Mouse (Mus musculus) left cerebral cortex, adult 11 months (tissue): ENCODE results near the gene Hk1.

Experiments used
- DNase-seq: peaks from one replicate; pipeline ENCODE4 v3.0.0; 2022; ENCODE audit warnings: low spot score

Gene Hk1

DNA sequence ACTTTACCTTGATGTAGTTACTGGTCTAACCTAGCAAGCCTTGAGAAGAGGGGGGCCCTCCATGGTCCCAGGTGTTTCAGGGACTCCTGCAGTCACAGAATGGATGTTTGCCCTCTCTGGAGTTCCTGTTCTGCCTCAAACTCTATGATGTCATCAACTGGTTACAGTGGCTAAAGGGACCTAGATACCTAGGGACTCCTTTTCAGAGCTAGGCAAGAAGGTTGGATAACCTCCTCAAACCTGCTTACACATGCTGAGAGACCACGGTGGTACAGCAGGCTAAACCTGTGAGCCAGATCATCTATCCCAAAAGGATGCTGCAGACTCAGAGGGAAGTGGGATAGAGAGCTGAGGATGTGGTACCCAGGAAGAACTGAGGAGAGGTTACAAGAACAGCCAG, at the start of gene Hk1:
TSS of gene Hk1 (minus strand) at position 101 of the 400 bp plus-strand sequence.
- DNase-seq: no peak

DNA sequence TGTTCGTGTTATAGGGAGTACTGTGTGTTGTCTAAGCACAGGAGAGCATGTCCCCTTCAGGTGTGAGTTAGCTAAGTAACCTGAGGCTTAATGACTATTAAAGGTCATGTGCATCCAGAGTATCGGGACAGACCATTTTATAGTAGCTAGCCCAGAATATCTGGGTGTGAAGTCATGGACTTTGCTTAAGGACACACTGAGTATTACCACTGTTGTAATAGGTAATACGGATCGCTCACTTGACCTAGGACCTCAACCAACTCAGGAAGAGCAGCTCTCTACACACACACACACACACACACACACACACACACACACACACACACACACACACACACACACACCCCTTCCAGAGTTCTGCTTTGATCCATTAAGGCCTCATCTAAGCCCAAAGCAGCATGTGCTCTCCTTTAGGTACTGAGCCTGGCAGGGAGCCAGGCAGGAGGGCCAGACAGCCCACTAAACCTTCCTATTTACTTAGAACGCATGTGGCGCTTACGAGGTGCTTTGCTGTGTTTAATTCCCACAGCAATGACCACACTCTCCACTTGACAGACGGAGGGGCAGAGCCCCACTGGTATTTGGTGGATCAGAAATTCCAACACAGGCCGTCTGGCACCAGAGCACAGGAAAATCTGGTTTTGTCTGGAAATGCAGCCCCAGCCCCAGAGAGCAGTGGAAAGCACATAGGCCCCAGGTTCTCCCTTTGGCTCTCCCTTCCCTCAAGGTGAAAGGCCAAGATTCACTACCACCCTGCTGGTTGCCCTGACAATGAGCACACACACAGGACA, 45.6 kb upstream of the Hk1 start:
- DNase-seq: no peak

DNA sequence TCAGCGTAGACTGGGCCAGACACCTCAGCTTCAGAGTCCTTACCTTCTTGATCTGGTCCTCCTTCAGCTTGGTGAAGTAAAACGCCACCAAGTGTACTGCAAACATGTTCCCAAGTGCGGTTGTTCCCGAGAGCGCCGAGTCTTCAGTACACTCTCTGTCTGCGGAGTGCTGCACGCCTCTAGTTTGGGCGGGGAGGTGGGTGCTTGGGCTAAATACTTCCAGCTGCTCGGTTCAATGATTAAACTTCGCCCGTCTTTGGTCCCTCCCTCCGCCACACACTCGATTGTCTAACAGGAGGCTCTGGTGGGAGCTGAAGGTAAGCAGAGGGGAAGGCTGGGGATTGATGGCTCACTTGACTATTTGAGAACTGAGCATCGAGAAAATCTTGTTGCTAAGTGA, 42.5 kb upstream of the Hk1 start, which contains the start of gene Hkdc1:
TSS of gene Hkdc1 (minus strand) at position 237 of the 400 bp plus-strand sequence.
- DNase-seq: no peak

DNA sequence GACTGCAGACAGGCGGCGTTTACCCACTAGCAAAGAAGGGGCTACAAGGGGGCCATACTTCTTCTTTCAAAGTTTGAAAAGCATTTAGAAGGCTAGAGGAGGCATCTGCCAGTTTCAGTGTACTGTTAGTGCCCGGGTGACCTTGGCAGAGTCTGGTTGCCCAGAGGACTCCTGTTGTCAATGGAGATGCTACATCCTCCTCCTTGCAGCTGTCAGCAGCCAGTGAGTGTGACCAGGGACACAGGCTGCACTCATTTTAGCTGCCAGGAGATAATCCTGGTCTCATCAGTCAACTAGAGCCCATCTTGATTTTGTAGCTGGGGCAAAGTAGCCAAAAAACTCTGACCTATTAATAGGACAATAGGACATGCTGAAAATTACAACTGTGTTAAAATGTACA, 41.4 kb upstream of the Hk1 start:
- DNase-seq: no peak

DNA sequence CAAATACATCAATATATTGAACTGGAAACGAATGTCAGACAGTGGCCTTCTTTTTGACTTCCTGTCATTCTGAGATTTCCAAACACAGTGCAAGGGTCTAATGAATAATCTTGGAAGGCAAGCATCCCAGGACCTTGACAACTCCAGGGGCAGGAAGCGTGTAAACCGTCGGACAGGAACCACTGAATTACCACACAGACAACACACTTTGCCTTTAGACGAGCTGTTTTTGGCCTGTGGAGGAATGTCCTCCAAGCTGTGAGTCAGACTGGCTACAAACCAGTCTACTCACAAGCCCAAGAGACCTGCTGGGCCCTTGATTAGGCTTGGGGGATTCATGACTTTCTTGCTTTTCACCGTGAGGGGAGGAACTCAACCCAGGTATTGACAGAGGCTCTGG, 40.7 kb upstream of the Hk1 start:
- DNase-seq: no peak

DNA sequence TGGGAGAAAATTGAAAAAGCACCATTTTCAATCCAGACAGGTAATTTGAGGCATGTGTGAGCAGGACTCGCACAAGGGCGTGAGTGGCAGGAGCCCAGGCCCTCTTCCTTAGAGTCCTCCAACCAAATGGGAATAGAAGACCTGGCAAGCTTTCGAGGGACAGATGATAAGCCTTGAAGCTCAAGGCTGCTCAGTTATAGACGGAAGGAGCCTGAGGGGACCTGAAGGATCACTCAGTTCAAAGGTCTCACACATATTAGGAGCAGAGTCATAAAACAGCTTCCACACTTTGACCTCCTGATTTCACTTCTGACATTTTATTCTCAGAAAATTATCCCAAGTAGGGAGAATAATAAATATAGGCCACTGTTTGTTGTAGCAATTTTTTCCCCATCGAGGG, 39.7 kb upstream of the Hk1 start:
- DNase-seq: no peak

DNA sequence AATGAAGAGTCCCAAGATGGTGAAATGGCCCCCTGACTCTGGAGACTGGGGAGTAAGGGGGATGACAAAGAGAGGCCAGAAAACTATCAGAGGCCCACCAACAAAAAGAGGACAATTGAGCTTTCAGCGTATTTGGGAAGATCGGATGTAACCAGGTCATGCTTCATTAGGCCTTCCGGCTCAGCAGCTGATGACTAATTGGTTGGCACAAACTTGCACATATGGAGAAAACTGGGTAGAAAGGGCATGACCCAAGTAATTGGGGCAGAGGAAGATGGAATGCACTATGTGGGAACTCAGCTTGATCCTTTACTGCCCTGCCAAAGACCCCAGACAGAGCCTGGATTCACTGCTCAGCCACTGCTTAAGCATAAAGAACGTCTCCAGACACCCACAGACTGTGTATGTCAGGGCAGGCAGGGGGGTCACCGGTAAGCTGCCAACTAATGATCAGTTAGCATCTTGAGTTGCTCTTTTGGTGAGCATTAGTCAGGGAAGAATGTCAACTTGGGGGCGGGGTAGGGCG, 39.2 kb upstream of the Hk1 start:
- no peak for DNase-seq

DNA sequence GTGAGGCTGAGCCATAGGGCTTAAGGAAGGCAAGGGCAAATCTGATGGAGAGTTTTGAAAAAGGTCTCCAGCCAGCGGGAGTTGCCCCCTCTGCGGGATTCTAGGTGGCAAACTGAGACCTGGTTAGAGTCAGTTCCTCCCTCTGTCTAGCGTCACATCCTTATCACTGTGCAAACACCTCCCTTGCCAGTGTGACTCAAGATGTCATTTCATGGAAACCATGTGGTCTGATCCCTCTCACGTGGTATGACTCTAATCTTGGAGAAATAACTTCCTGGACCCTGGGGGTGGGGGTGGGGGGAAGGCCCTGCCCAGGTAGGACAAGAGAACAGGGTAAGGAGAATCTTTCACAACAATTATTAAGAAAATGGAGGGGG, 33.9 kb upstream of the Hk1 start:
- no peak for DNase-seq

DNA sequence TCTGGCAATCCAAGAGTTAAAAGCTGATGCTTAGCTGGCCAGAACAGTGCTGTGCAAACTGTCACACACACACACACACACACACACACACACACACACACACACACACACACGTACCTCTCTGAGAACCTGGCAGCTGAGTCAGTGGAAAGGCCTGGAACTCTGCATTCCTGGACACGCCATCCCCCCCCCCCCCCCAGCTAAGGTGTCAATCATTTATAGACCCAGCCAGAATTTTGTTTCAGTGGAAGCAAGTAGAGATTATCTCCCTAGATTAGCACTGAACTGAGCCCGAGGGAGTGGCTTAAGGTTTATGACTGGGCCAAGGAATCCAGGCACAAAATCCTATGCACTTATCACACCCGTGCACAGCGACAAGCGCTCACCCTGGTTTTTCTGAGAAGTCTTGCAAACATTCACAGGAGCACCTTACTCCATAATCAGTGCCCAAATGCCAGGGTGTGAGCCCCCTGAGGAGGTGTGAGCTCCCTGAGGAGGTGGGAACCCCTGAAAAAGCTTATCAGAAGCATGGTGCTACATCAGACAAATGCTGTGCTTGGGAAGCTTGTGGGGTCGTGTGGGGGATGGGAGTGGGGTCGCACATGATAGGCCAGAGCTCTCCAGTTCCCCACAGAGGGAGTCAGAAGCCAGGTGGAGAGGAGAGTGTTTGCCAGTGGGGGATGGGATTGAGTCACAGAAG, 33.3 kb upstream of the Hk1 start:
- DNase-seq: no peak

DNA sequence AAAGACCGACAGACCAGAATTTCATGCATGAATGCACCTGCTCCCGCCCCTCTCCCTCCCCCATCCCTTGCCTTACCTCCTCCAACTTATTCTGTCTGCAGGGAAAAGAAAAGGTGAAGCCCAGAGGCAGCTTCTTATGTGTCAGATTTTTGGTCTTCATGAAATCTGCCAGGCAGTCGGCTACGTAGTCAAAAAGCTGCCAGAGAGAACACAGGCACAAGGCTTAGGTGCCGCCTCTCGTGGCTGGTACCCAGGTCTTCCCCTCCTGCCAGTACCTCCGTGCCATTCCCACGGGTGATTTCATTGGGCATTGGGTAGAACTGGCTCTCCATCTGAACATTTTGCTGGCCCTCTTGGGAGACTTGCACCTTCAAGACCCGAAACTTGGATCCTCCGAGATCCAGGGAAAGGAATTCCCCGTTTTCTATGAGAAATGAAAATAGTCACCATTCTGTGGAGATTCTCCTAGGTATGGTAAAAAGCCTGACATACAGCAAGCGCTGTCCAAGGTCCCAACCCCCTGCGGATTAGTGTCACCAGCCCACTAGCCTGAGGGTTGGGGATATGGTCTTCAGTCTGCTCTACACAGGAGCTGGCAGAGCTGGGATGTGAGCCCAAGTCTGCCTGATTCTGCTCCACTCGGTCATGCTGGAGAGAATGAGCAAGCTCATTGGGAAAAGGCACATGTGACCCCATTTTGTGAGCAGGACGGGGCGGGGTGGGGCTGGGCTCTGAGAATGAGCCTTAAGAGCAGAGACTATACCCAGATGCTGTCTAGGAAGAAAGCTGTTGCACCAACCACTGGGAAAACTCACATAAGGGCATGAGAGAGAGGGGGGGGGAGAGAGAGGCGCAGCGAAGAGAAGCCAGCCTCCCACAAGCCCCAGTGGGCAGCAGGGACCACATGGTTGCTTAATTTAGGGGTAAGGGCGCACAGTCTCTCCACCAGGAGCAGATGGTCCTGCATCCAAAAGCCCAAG, 32.0 kb upstream of the Hk1 start:
- no peak for DNase-seq

DNA sequence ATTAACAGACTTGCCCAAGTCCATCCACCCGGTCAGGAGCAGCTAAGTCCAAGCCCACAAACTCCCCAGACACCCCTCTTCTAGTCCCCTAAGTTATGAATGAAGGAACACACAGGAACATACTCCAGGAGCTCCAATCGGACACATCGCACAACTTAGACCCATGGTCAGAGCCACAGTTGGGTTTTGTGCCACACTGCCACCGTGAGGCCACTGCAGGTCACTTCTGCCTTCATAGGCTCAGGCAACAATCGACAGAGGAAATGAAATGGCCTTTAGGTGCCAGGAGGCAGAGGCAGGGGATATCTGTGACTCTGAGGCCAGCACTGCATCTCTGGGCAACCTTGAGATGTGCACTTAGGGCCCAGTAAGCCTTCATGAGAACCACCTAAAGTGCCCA, 31.2 kb upstream of the Hk1 start:
- peak; percentile 25 for DNase-seq

DNA sequence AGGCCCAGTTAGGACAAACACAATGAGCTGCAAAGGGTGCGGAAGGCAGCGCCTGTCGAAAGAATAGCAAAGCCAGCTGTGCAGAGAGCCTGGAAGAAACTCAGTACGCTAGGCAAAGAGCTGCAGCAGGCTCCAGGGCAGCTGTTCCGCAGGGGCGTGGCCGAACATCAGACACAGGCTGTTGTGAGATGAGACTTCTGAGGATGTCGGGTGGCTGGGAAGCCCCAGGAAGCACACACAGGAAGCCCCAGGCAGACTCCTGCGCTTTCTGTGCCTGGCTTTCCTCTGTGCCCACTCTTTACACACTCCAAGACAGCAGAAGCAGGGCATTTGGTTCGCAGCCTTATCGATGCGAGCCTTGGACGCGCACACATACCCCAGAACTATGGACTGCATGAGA, 25.2 kb upstream of the Hk1 start:
- DNase-seq: no peak

DNA sequence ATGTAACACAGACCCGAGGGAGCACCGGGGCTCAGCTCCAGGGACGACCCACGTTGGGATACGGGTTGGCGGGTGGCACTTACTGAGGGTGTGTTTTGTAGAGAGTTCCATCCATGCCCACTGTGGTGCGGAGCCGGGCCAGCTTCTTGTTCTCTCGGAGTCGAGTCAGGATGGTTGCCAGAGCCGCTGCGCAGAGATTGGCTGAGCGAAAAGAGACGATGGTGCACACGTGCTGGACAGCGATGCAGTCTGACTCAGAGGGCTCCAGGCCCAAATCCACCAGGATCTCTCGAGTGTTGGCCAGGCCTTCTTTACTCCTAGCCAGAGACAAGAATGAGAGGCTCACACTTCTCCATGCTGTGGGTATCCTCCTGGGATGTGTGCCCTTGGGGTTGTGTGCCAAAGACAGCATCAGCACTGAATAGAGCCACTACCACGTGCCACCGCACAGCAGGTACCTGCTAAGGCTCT, 22.0 kb upstream of the Hk1 start:
- DNase-seq: no peak

DNA sequence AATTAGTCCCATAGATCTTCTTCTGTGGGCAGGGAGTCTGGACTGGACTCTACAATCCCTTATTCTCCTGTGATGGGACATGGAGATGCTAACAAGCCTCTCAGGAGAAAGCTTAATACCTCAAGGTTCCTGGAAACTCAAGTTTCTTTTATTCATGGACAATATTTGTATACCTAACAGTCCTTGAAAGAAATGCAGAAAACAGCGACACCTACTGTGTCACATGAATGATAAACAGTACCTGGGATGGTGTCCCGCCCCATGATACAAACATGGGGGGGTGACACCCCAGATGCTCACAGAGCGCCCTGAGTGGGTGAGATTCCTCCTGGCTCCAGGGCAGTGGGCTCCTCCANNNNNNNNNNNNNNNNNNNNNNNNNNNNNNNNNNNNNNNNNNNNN, 3.3 kb upstream of the Hk1 start:
- DNase-seq: no peak

DNA sequence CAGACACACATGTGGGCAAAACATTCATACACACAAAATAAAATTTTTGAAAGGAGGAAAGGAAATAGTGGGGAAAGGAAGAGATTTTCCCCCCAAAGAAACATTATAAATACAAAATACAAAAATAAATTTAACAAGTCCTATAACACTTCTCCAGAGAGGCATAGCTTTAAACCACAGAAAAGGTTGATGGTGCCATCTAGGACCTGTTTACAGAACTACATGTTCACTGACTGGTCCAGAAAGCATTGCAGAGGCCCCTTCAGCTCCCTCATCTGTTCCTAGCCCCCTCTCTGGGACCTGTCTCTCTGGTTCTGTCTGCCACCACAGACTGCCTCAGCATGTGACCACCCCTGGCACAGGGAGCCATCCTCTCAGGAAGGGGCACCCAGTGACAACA, 1.2 kb upstream of the Hk1 start:
- DNase-seq: no peak

DNA sequence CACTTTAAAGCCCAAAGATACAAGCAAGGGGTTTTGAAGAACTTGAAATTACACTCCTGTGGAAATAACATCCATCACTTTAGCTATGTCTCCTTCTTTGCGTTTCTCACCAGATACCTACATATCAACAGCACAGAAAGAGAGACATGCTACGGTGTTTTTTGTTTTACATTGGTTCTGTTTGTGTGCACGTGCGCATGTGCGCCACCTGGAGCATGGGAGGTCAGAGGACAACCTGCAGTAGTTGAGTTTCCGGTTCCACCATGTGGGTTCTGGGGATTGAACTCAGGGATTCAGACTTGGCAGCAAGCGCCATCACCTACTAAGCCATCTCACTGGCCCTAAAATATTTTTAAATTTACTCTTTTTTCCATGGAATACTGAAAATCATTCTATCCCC, 20.9 kb downstream of the Hk1 start:
- DNase-seq: no peak

DNA sequence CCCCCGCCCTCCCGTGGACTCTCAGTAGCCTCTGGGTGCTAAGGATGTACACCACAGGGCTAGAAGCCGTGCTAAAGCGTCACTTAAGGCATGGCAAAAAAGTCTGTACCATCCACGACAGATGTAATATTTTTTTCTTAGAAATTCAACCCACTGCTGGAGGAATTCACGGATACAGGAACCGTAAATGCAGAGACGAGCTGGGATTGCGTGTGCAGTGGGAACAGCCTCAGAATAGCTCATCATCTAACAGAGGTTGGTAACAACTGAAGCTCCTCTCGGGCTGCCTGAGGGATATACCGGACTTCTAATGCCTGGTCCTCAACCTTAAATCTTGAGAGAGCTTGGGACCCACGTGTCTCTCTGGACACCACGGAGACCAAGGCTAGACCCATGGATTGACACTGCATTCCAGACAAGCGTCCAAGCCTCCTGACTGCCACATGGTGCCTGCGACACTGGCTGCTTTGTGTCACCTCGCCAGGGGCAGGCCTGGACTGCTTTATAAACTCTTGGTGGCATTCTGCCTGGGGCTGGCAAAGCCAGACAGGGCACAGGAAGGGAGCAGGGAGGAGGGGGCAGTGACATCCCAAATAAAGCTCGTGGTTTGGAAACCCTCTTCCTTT, 23.5 kb downstream of the Hk1 start:
- DNase-seq: peak; percentile 28

DNA sequence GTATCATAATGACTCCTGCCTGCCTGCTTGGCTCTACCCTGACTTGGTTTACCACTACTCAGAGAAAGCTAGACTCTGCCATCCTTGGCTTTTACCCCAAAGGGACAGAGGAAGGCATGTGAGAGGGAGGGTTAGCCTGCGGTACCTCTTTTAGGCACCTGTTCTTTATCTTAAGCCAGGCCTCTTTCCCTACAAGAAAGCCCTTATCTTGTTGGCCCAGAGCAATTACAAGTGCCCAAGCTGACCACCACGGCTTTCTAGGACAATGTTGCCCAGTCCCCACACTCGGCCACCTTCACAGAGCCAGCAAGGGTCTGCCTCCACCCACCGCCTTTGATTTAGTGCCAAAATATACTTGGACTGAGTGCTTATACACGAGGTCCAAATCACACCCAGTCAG, 34.6 kb downstream of the Hk1 start:
- DNase-seq: no peak

DNA sequence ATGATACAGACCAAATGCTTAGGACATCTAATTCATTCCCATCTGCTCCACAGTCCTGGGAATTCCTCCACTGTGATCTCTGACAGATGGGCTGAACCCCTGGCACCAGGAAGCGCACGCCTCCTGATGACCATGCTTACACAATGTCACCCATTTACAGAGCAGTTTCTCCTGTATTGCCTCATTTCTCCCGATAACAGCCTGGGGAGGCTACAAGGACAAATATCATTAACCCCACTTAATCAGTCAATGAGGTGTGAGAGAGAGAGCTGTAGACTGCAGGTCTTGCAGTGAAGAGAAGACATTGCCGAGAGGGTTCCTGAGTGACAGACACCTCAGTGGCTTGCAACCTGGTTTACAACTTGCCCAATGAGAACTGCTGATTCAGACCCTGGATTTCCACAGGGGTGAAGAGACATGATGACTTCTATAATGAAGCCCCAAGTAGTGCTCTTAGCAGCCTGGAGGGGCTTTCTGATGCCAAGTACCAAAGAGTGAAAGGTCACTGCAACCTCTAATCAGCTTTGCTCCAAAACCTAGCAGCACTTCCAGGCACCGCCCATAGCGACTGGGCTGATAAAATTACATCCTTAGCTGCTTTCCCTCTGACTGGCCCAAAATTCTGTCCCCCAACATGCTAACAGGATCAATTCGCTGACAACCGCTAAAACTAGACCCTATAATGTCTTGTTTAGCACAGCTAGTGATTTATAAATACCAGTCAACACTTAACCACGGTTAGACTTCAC, 35.5 kb downstream of the Hk1 start:
- DNase-seq: no peak

DNA sequence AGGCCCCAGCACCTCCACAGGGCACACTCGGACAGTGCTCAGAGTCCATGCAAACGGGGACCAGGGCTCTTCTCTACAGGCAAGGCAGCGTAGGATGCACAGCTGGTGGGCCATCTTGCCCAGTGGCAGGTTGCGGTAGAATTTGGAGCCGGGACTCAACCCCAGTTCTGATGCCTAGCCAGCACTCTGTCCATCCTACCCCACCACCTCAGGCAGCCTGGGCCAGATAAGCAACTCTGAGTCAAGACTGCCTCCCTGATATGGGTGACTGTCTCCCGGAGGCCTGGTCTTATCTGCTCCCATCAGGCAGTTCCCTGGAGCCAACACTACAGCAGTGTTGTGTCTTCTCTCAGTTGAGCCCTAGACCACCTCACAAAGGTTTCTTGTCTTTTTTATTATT, 37.2 kb downstream of the Hk1 start:
- DNase-seq: no peak

DNA sequence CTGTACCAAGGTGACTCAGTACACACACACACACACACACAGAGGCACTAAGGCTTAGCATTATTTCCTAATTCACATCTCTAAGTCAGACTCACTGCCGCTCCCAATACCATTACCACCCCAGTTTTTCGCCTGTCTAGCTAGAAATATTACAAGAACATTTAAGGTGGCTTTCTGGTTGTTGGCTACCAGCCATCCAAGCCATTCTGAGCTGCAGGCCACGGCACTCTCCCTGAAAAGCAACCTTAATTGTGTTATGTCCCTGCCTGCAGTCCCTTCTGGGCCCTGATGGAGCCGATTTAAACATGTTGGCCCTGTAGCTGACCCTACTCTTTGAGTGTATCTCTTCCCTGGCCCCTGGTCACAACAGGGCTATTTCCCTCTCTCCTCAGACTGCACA, 37.8 kb downstream of the Hk1 start:
- DNase-seq: no peak
